Comparison of ENCODE assay signal across 14 mouse cellular contexts in the genomic region with DNA sequence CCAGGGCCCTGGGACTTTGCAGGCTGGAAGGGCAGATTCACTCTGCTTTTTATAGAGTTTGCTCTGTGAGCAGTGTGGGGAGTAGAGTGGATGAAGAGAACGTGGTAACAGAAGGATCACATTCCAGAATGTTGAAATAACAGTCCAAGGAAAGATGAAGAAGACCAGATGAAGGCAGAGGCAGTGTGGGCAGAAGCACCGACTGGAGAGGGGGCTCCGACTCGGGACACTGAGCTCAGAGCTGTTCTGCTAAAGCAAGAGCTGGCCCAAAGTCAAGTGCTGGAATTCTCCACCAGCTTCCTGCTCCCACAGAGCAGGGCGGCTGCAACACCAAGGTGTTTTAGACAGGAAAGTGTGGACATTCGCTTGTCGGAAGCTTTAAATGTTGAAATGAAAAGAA.
A peak's percentile ranks its signal among the peaks of the same experiment; 100 is the strongest.
DNase-seq lines count a peak whose midpoint lies in the region; ATAC-seq and TF ChIP-seq lines count a peak whose summit lies in the region.
"Had no signal": no experiment of that assay in that cellular context is flagged by ENCODE, and none has a peak within 500 bp of the region (broad histone marks: within the 10 kb centered on the region; RNA-seq: fewer than 3 reads in every experiment).

No protein-coding gene starts in this region.

- H3K27ac ChIP-seq in gastrocnemius, adult 2 months, result no peak overlapping the region
- H3K27ac ChIP-seq in intestine, embryonic 15.5 days, result no peak overlapping the region
- H3K27ac ChIP-seq in intestine, postnatal 0 days (ENCODE audit: low read depth, low read length), result no peak overlapping the region
- H3K27ac ChIP-seq in lung, embryonic 16.5 days (ENCODE audit: low read length), result no peak overlapping the region
- H3K27ac ChIP-seq in stomach, postnatal 0 days (replicated peaks), result peak overlapping the region; percentile 45
- H3K27ac ChIP-seq: forebrain, embryonic 13.5 days; hindbrain, postnatal 0 days; limb, embryonic 15.5 days had no signal

- H3K9ac ChIP-seq in intestine, embryonic 15.5 days, result no peak overlapping the region
- no peak overlapping the region for H3K9ac ChIP-seq in intestine, postnatal 0 days (ENCODE audit: low read depth, low read length)
- no peak overlapping the region for H3K9ac ChIP-seq in lung, embryonic 16.5 days (ENCODE audit: low read length)
- H3K9ac ChIP-seq in stomach, postnatal 0 days (ENCODE audit: low read length), result no peak overlapping the region
- H3K9ac ChIP-seq: forebrain, embryonic 13.5 days; limb, embryonic 15.5 days; liver, postnatal 0 days had no signal

- H3K4me3 ChIP-seq in gastrocnemius, adult 2 months, result no peak overlapping the region
- H3K4me3 ChIP-seq in intestine, embryonic 15.5 days (replicated peaks), result no peak overlapping the region
- no peak overlapping the region for H3K4me3 ChIP-seq in intestine, postnatal 0 days (ENCODE audit: low read depth, low read length)
- no peak overlapping the region for H3K4me3 ChIP-seq in lung, embryonic 16.5 days (ENCODE audit: low read length)
- no peak overlapping the region for H3K4me3 ChIP-seq in stomach, postnatal 0 days (ENCODE audit: low read depth, low read length)
- H3K4me3 ChIP-seq: forebrain, embryonic 13.5 days; limb, embryonic 15.5 days had no signal

- no peaks in the 10 kb centered on the region for H3K9me3 ChIP-seq in intestine, embryonic 15.5 days
- H3K9me3 ChIP-seq in intestine, postnatal 0 days (ENCODE audit: control insufficient read depth), result no peaks in the 10 kb centered on the region
- H3K9me3 ChIP-seq in lung, embryonic 16.5 days (ENCODE audit: control insufficient read depth, low read length), result no peaks in the 10 kb centered on the region
- H3K9me3 ChIP-seq in stomach, postnatal 0 days (ENCODE audit: control insufficient read depth, low read length), result no peaks in the 10 kb centered on the region
- H3K9me3 ChIP-seq: forebrain, embryonic 13.5 days; limb, embryonic 15.5 days had no signal

- no peaks in the 10 kb centered on the region for H3K27me3 ChIP-seq in intestine, embryonic 15.5 days (replicated peaks)
- no peaks in the 10 kb centered on the region for H3K27me3 ChIP-seq in intestine, postnatal 0 days (replicated peaks; ENCODE audit: control insufficient read depth, insufficient read depth, low read length)
- no peaks in the 10 kb centered on the region for H3K27me3 ChIP-seq in lung, embryonic 16.5 days (ENCODE audit: control insufficient read depth, insufficient read depth, low read depth, low read length)
- no peaks in the 10 kb centered on the region for H3K27me3 ChIP-seq in stomach, postnatal 0 days (ENCODE audit: control insufficient read depth, insufficient read depth, low read length)
- H3K27me3 ChIP-seq: forebrain, embryonic 13.5 days; limb, embryonic 15.5 days had no signal

- intact Hi-C loops in gastrocnemius, adult 2 months (cut with DNase I), result no loop called here

- TF ChIP-seq CTCF in gastrocnemius, adult 2 months (IDR thresholded peaks at IDR 0.05), result no peak
- no peak for TF ChIP-seq CTCF in intestine, postnatal 0 days (IDR thresholded peaks at IDR 0.05; ENCODE audit: low read depth)
- no peak for TF ChIP-seq CTCF in stomach, postnatal 0 days (IDR thresholded peaks at IDR 0.05; ENCODE audit: low read depth)

- ATAC-seq in intestine, embryonic 15.5 days, result no peak
- ATAC-seq in intestine, postnatal 0 days, result no peak
- 0 out of 2 replicates have a peak, but pooled peaks have one; percentile 17 for ATAC-seq in lung, embryonic 16.5 days (ENCODE audit: low read depth)
- no peak for ATAC-seq in stomach, postnatal 0 days (ENCODE audit: low FRiP score, low TSS enrichment)
- ATAC-seq: activated CD4-positive, CD25-positive, alpha-beta regulatory T cell, adult 4 months; forebrain, embryonic 13.5 days; hindbrain, postnatal 0 days; liver, postnatal 0 days had no signal

- DNase-seq in gastrocnemius, postnatal 10 days, result peak; percentile 8
- no peak for DNase-seq in gastrocnemius, adult 2 months
- no peak for DNase-seq in lung, postnatal 14 days
- no peak for DNase-seq in stomach, postnatal 0 days (ENCODE audit: low spot score)
- DNase-seq in kidney, postnatal 36 days, result no peak
- DNase-seq: liver, postnatal 0 days; thymus, postnatal 14 days had no signal

- TF ChIP-seq EP300 in stomach, postnatal 0 days (optimal IDR thresholded peaks at IDR 0.05), result no peak

- no peaks in the 10 kb centered on the region for H3K36me3 ChIP-seq in intestine, embryonic 15.5 days
- no peaks in the 10 kb centered on the region for H3K36me3 ChIP-seq in intestine, postnatal 0 days (ENCODE audit: control insufficient read depth, insufficient read depth)
- no peaks in the 10 kb centered on the region for H3K36me3 ChIP-seq in lung, embryonic 16.5 days (ENCODE audit: control insufficient read depth, insufficient read depth, low read length)
- no peaks in the 10 kb centered on the region for H3K36me3 ChIP-seq in stomach, postnatal 0 days (ENCODE audit: control insufficient read depth, insufficient read depth, low read length)
- H3K36me3 ChIP-seq: limb, embryonic 15.5 days had no signal

- WGBS in intestine, embryonic 15.5 days, result 51% methylated on average over 7 of the region's 7 CpGs
- WGBS in intestine, postnatal 0 days, result 57% methylated on average over 7 of the region's 7 CpGs
- 48% methylated on average over 7 of the region's 7 CpGs for WGBS in lung, embryonic 16.5 days
- WGBS in stomach, postnatal 0 days, result 57% methylated on average over 7 of the region's 7 CpGs

- H3K4me2 ChIP-seq in intestine, embryonic 15.5 days (replicated peaks), result peak overlapping the region; percentile 20; the same call in 1 of the 2 replicates
- no peak overlapping the region for H3K4me2 ChIP-seq in intestine, postnatal 0 days (replicated peaks; ENCODE audit: low read depth)
- H3K4me2 ChIP-seq in lung, embryonic 16.5 days (ENCODE audit: low read depth, low read length), result no peak overlapping the region
- no peak overlapping the region for H3K4me2 ChIP-seq in stomach, postnatal 0 days (replicated peaks; ENCODE audit: low read depth)
- H3K4me2 ChIP-seq: forebrain, embryonic 13.5 days; limb, embryonic 15.5 days had no signal

- H3K4me1 ChIP-seq in intestine, embryonic 15.5 days (replicated peaks), result no peaks in the 10 kb centered on the region
- no peaks in the 10 kb centered on the region for H3K4me1 ChIP-seq in intestine, postnatal 0 days (replicated peaks; ENCODE audit: control insufficient read depth, insufficient read depth, low read length)
- peaks cover 4% of the 10 kb centered on the region; the same call in 1 of the 2 replicates for H3K4me1 ChIP-seq in lung, embryonic 16.5 days (replicated peaks; ENCODE audit: control insufficient read depth, insufficient read depth, low read length)
- no peaks in the 10 kb centered on the region for H3K4me1 ChIP-seq in stomach, postnatal 0 days (replicated peaks; ENCODE audit: control insufficient read depth, insufficient read depth)
- H3K4me1 ChIP-seq: forebrain, embryonic 13.5 days; limb, embryonic 15.5 days had no signal
